Mouse (Mus musculus): ENCODE measurements around the gene 1700003F12Rik. TPM values are rescaled to one million over a fixed set of nuclear protein-coding genes. Genes with fewer than 3 reads are reported as not detected.

1700003F12Rik gene
- polyA plus RNA-seq, 1 experiment from 2014 or later = 1.1 TPM

GRCm38 (mm10) chr2:154571266-154571665, 24.4 kb downstream of the 1700003F12Rik start:
- WGBS = 73% methylated on average over 4 of the region's 4 CpGs

GRCm38 (mm10) chr2:154571976-154572375, 25.1 kb downstream of the 1700003F12Rik start:
- no peak overlapping the region for H3K4me3 ChIP-seq
- WGBS = 81% methylated on average over 8 of the region's 8 CpGs
- H3K4me1 ChIP-seq = peaks cover 35% of the 10 kb centered on the region
- no peak for DNase-seq (ENCODE audit: low spot score)
- H3K27me3 ChIP-seq (ENCODE audit: low read depth, poor library complexity, severe bottlenecking) = no peaks in the 10 kb centered on the region
- H3K9me3 ChIP-seq (replicated peaks) = no peaks in the 10 kb centered on the region
- no peak overlapping the region for H3K27ac ChIP-seq
- H3K36me3 ChIP-seq = 0 out of 2 replicates have a peak, but pooled peaks cover 3% of the 10 kb centered on the region

More at GRCm38 (mm10) chr2:154571266-154571665, 24.4 kb downstream of the 1700003F12Rik start:
- no peak for DNase-seq (ENCODE audit: low spot score)
- Histone ChIP-seq H3K4me1 (peaks cover 42% of the 10 kb centered on the region), H3K27ac (no peak overlapping the region), H3K27me3 (ENCODE audit: low read depth, poor library complexity, severe bottlenecking) (no peaks in the 10 kb centered on the region), H3K9me3 (replicated peaks) (no peaks in the 10 kb centered on the region), H3K36me3 (0 out of 2 replicates have a peak, but pooled peaks cover 3% of the 10 kb centered on the region), H3K4me3 (no peak overlapping the region)

GRCm38 (mm10) chr2:154572996-154573395, 26.1 kb downstream of the 1700003F12Rik start:
- no peak for DNase-seq (ENCODE audit: low spot score)
- Histone ChIP-seq H3K36me3 (no peaks in the 10 kb centered on the region), H3K27ac (no peak overlapping the region), H3K27me3 (ENCODE audit: low read depth, poor library complexity, severe bottlenecking) (no peaks in the 10 kb centered on the region), H3K4me1 (peaks cover 31% of the 10 kb centered on the region), H3K9me3 (replicated peaks) (no peaks in the 10 kb centered on the region), H3K4me3 (no peak overlapping the region)
- 93% methylated on average over 3 of the region's 3 CpGs for WGBS

- 79% methylated on average over 7 of the region's 7 CpGs for WGBS
- no peak overlapping the region for H3K27ac ChIP-seq
- no peak for DNase-seq (ENCODE audit: low spot score)
Measured at GRCm38 (mm10) chr2:154574271-154574670, 27.4 kb downstream of the 1700003F12Rik start.

GRCm38 (mm10) chr2:154576876-154577743, 30.2 kb downstream of the 1700003F12Rik start:
- no peak overlapping the region for H3K4me3 ChIP-seq
- peaks cover 4% of the 10 kb centered on the region; the same call in 1 of the 2 replicates for H3K4me1 ChIP-seq
- DNase-seq (ENCODE audit: low spot score) = no peak
- no peaks in the 10 kb centered on the region for H3K36me3 ChIP-seq
- H3K9me3 ChIP-seq (replicated peaks) = no peaks in the 10 kb centered on the region
- WGBS = 58% methylated on average over 12 of the region's 12 CpGs
- H3K27ac ChIP-seq = no peak overlapping the region
- no peaks in the 10 kb centered on the region for H3K27me3 ChIP-seq (ENCODE audit: low read depth, poor library complexity, severe bottlenecking)

More at GRCm38 (mm10) chr2:154574271-154574670, 27.4 kb downstream of the 1700003F12Rik start:
- H3K27me3 ChIP-seq (ENCODE audit: low read depth, poor library complexity, severe bottlenecking) = no peaks in the 10 kb centered on the region
- H3K4me1 ChIP-seq = peaks cover 19% of the 10 kb centered on the region
- no peaks in the 10 kb centered on the region for H3K36me3 ChIP-seq
- no peak overlapping the region for H3K4me3 ChIP-seq
- no peaks in the 10 kb centered on the region for H3K9me3 ChIP-seq (replicated peaks)

- no peak overlapping the region for H3K4me3 ChIP-seq
- no peaks in the 10 kb centered on the region for H3K9me3 ChIP-seq (replicated peaks)
- H3K36me3 ChIP-seq = no peaks in the 10 kb centered on the region
- WGBS = 90% methylated on average over 6 of the region's 6 CpGs
- H3K27me3 ChIP-seq (ENCODE audit: low read depth, poor library complexity, severe bottlenecking) = no peaks in the 10 kb centered on the region
- 0 out of 2 replicates have a peak, but pooled peaks cover 3% of the 10 kb centered on the region for H3K4me1 ChIP-seq
- no peak for DNase-seq (ENCODE audit: low spot score)
- H3K27ac ChIP-seq = no peak overlapping the region
Measured at GRCm38 (mm10) chr2:154577744-154578067, 30.8 kb downstream of the 1700003F12Rik start.

GRCm38 (mm10) chr2:154580586-154580985, 33.7 kb downstream of the 1700003F12Rik start:
- no peak for DNase-seq (ENCODE audit: low spot score)
- Histone ChIP-seq H3K4me1 (peaks cover 14% of the 10 kb centered on the region), H3K27ac (no peak overlapping the region), H3K27me3 (ENCODE audit: low read depth, poor library complexity, severe bottlenecking) (no peaks in the 10 kb centered on the region), H3K36me3 (no peaks in the 10 kb centered on the region), H3K9me3 (replicated peaks) (no peaks in the 10 kb centered on the region), H3K4me3 (no peak overlapping the region)
- WGBS = 84% methylated on average over 8 of the region's 8 CpGs

GRCm38 (mm10) chr2:154581421-154581820, 34.5 kb downstream of the 1700003F12Rik start:
- no peak overlapping the region for H3K4me3 ChIP-seq
- H3K9me3 ChIP-seq (replicated peaks) = no peaks in the 10 kb centered on the region
- no peak overlapping the region for H3K27ac ChIP-seq
- no peaks in the 10 kb centered on the region for H3K27me3 ChIP-seq (ENCODE audit: low read depth, poor library complexity, severe bottlenecking)
- DNase-seq (ENCODE audit: low spot score) = no peak
- H3K36me3 ChIP-seq = no peaks in the 10 kb centered on the region
- WGBS = 100% methylated on average over 1 of the region's 1 CpGs
- H3K4me1 ChIP-seq = peaks cover 17% of the 10 kb centered on the region

- Histone ChIP-seq H3K9me3 (replicated peaks) (no peaks in the 10 kb centered on the region), H3K4me3 (no peak overlapping the region), H3K4me1 (peaks cover 14% of the 10 kb centered on the region), H3K36me3 (peaks cover 2% of the 10 kb centered on the region; the same call in 1 of the 2 replicates), H3K27me3 (ENCODE audit: low read depth, poor library complexity, severe bottlenecking) (no peaks in the 10 kb centered on the region), H3K27ac (no peak overlapping the region)
- WGBS = 77% methylated on average over 15 of the region's 15 CpGs
- no peak for DNase-seq (ENCODE audit: low spot score)
Measured at GRCm38 (mm10) chr2:154583906-154584872, 37.3 kb downstream of the 1700003F12Rik start.

GRCm38 (mm10) chr2:154584931-154585601, 38.2 kb downstream of the 1700003F12Rik start:
- Histone ChIP-seq H3K27ac (no peak overlapping the region), H3K4me3 (no peak overlapping the region), H3K27me3 (ENCODE audit: low read depth, poor library complexity, severe bottlenecking) (no peaks in the 10 kb centered on the region), H3K9me3 (replicated peaks) (no peaks in the 10 kb centered on the region), H3K36me3 (peaks cover 2% of the 10 kb centered on the region; the same call in 1 of the 2 replicates), H3K4me1 (peaks cover 14% of the 10 kb centered on the region)
- WGBS = 76% methylated on average over 17 of the region's 17 CpGs
- no peak for DNase-seq (ENCODE audit: low spot score)

- DNase-seq (ENCODE audit: low spot score) = peak; percentile 56
- Histone ChIP-seq H3K27me3 (ENCODE audit: low read depth, poor library complexity, severe bottlenecking) (no peaks in the 10 kb centered on the region), H3K9me3 (replicated peaks) (no peaks in the 10 kb centered on the region), H3K4me1 (peaks cover 14% of the 10 kb centered on the region), H3K27ac (no peak overlapping the region), H3K36me3 (peaks cover 2% of the 10 kb centered on the region; the same call in 1 of the 2 replicates), H3K4me3 (no peak overlapping the region)
- 72% methylated on average over 5 of the region's 5 CpGs for WGBS
Measured at GRCm38 (mm10) chr2:154586405-154586804, 39.5 kb downstream of the 1700003F12Rik start.

- WGBS = 88% methylated on average over 4 of the region's 4 CpGs
Measured at GRCm38 (mm10) chr2:154589051-154589450, 42.2 kb downstream of the 1700003F12Rik start.

More at GRCm38 (mm10) chr2:154589051-154589450, 42.2 kb downstream of the 1700003F12Rik start:
- peaks cover 2% of the 10 kb centered on the region; the same call in 1 of the 2 replicates for H3K36me3 ChIP-seq
- DNase-seq (ENCODE audit: low spot score) = no peak
- H3K27ac ChIP-seq = no peak overlapping the region
- H3K27me3 ChIP-seq (ENCODE audit: low read depth, poor library complexity, severe bottlenecking) = no peaks in the 10 kb centered on the region
- H3K4me1 ChIP-seq = peaks cover 14% of the 10 kb centered on the region
- no peaks in the 10 kb centered on the region for H3K9me3 ChIP-seq (replicated peaks)
- H3K4me3 ChIP-seq = no peak overlapping the region

Data from limb, embryonic 10.5 days (tissue).